Mouse (Mus musculus): ENCODE data around the gene Abcd3. TPM values are rescaled to one million over a fixed set of nuclear protein-coding genes. Genes with fewer than 3 reads are reported as not detected.
"Not testable (repeated sequence)": the region's sequence is repeated elsewhere in the genome, so short reads cannot be mapped to it uniquely, and the experiment has no call there.

Gene Abcd3
- total RNA-seq, 2 experiments from 2014 or later = 87.4 to 92.2 TPM

DNA sequence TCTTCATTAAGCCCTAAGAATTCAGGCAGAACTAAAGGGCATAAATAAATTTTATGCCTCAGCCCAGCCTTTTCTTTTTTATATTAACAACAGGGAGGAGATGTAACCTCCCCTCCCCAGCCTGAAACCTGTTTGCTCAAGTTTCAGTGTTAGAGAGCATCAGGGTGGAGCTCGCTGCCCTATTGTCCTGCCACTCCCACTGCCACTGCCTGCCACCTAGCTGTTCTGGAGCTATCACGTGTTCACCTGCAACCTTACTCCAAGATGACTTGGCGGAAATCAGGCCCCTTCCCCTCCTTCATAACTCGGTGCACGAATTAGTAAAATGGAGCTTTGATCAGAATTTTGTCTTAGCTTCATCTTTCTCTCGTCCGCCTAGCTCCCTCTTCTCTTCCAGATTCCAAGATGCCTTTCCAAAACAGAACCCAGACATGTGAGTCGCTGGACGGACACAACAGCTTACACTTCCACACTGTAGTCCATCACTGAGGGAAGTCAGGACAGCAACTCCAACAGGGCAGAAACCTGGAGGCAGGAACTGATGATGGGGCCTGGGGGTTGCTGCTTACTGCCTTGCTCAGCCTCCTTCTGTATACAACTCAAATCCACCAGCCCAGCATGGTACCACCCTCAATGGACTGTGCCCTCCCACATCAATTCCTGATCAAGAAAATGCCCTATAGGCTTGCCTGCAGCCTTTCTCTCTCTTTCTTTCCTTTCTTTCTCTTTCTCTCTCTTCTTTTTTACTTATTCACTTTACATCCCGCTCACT is 60.6 kb downstream of the Abcd3 start:
- DNase-seq (ENCODE audit: low spot score); intact Hi-C loops (cut with DNase I): not testable (repeated sequence)

DNA sequence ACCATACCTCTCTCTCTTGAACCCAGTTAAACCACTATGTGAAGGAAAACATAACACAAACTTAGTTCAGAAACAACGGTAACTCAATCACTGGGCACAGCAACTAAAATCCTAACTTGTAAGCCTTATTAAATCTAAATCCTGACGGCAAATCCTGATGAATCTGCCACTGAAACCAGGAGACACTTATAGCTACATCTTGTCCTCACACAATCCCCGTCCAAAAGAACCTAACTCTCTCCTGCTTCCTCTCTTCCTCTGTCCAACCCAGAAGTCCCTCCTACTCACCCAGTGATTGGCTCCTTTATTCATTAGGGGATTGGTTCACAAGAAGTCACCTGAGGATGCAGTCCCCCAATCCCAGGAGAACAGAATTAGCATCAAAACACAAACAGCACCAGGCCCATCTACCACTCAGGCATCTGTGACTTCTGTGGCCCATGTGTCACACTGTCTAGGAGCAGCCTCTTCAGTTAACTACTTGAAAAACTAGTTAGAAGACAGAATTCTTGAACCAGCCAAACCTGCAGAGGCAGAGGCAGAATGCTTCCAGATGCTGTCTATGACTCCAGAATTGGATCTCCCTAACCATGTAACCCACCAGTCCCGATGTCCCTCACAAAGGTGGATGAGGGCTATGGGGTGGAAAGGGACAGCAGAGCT is 73.8 kb downstream of the Abcd3 start:
- intact Hi-C loops (cut with DNase I); DNase-seq (ENCODE audit: low spot score): not testable (repeated sequence)

DNA sequence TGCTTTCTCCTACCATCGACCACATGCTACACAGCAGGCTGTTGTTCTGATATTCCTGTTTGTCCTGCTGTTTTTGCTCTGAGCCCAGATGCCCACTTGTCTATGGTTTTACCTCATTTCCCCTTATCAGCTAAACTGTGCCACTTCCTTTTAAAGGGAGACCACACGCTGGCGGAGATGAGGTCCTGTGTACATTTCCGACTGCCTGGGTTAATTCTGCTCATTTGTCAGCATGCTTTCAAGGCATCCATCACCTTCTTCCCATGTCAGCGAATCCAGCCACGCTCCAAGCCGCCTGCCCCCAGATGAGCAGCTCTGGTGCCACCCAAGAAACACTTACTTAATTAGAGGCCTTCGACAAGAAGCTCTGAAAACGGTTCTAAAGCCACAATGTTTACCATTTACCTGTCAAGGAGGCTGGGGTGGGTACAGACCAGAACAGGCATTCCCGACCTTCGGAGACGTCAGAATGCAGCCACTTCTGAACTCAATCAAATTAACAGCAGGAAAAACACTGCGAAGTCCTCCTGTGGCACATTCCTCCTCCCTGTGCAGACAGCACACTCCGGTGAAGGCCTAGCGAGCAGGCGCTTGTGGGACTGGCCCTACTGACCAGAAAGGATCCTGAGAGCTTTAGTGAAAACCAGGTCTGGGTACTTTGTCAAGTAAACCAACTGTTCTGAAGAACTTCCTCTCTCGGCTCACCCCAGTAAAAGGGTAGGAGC is 75.5 kb downstream of the Abcd3 start:
- no peak for DNase-seq (ENCODE audit: low spot score)
- intact Hi-C loops (cut with DNase I) = loop anchor here (5.0 kb wide), 1 partner anchor 187 kb away; no protein-coding TSS in a partner anchor

DNA sequence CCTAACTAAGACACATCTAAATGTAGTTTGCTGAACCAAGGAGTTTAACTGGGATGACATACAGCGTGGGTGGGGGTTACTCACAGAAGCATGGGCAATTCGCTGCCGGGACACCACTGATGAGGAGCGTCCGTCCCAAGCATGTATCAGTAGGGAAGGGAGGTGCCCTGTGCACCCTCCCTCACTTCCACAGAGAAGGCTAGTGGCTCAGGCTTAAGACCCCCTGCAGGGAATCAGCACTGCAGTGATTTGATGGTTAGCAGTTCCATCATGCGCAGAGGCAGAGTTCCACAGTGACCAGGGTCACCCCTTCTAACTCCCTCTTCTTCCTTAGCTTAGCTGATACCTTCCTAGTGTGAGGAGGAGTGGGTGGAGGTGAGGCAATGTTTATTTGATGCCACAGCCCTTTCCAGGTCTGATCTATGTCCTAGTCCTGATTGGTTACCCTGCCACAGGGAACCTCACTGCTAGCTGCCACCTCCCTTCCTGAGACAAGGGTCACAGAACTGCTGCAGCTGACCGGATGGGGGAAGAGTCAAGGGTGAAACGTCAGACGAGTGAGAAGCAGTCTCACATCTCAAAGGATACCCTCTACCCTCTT is 76.3 kb downstream of the Abcd3 start:
- DNase-seq (ENCODE audit: low spot score) = no peak
- intact Hi-C loops (cut with DNase I) = loop anchor here (5.0 kb wide), 1 partner anchor 187 kb away; no protein-coding TSS in a partner anchor

DNA sequence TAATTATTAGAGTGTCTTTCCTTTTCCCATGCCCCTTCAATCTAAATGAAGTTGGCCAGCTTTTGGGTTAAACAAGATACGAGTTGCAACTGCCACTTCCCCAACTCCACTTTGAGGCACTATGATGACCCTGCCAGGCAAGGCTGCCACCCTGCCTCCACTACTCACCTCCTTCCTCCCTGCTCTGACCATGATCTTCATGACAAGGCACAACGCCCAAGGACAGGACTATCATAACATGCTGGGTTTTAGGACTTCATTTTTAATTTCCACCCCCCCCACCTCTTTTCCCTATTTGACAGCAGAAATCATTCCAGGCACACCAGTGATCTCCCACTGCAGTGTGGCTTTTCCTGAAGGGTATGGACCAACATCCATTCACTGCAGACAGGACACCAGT is 77.2 kb downstream of the Abcd3 start:
- intact Hi-C loops (cut with DNase I) = loop anchor here (2.0 to 5.0 kb wide), 3 partner anchors 101 to 203 kb away; no protein-coding TSS in a partner anchor
- no peak for DNase-seq (ENCODE audit: low spot score)

DNA sequence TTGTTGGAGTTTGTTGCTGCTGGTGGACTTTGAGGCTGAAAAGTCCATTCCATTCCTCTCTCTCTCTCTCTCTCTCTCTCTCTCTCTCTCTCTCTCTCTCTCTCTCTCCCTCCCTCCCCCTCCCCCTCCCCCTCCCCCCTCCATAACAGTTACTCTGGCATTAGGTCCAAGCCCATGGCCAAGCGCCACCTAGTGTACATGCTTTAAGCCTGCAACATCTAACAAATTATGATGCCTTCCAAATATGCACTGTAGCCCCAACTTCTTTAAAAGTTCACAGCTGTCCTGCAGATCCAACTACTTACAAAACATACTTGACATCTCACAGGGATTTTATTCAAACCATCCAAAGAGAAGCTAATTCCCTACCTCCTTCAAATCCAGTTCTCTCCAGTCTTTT is 77.6 kb downstream of the Abcd3 start:
- intact Hi-C loops (cut with DNase I) = loop anchor here (2.0 to 5.0 kb wide), 3 partner anchors 101 to 203 kb away; no protein-coding TSS in a partner anchor
- DNase-seq (ENCODE audit: low spot score) = no peak

DNA sequence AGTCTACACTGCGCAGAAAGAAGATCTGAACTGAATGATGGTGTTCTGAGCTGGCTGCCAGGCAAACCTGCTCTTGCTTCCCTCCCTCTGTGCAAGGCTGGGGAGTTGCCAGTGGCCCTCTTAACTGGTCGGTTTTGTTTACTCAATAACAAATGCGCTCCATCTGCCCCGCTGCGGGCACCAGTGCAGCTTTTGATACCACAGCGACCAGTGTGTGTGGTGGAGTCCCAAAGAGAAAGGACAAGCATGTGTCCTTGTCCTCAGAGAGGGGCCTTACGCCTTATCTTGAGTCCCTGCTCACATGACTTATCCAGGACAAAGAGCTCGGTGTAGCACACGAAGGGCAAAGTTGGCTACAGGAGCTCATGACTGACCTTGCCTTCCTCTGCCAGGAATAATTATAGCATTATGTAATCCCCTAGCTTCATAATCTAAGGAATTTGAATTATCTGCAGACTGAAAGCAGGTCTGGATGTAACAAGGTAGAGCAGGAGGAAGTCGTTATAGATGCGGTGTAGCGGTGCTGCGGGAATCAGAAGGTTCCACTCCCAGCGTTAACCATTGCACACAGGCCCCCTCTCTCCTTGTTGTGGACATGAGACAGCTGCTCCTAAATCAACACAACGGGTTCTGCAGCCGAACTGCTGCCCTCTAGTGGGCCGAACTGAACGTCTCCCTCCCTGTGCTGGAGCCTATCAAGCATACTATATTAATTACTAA is 78.9 kb downstream of the Abcd3 start:
- DNase-seq (ENCODE audit: low spot score) = peak; percentile 63
- intact Hi-C loops (cut with DNase I) = loop anchor here (2.0 to 5.0 kb wide), 3 partner anchors 99 to 201 kb away; no protein-coding TSS in a partner anchor

DNA sequence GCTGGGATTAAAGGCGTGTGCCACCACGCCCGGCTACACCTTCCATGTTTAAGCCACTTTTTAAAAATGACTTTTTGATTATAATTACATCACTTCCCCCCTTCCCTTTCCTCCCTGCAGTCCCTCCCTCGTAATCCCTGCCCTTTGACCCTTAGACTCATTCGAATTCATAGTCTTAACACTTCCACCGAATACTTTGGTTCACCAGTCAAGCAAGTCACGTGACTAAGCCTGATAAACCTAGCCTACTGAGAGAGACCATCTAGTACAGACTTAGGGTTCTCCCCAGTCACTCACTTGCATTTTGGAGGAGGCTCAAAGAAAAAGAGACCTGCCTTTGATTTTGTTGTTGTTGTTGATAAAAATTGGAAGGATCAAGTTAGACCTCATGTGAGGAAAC is 79.6 kb downstream of the Abcd3 start:
- intact Hi-C loops (cut with DNase I) = loop anchor here (5.0 kb wide), 1 partner anchor 183 kb away; no protein-coding TSS in a partner anchor
- no peak for DNase-seq (ENCODE audit: low spot score)

DNA sequence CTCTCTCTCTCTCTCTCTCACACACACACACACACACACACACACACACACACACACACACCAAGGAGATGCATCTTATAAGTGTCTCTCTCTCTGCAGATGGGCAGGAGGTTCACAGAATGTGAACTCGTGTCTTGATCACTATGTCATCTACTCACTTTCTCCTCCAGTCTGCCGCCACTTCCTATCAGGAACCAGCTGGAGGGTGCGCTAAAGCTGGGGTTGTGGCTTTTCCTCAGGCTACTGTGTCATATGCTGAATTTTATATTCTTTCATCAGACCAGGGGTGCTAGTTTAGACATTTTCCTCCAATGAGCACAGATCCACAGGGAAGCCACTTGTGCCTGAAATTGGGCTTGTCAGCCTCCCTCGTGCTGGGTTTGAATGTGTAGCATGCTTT is 85.4 kb downstream of the Abcd3 start:
- intact Hi-C loops (cut with DNase I) = no loop called here
- no peak for DNase-seq (ENCODE audit: low spot score)

DNA sequence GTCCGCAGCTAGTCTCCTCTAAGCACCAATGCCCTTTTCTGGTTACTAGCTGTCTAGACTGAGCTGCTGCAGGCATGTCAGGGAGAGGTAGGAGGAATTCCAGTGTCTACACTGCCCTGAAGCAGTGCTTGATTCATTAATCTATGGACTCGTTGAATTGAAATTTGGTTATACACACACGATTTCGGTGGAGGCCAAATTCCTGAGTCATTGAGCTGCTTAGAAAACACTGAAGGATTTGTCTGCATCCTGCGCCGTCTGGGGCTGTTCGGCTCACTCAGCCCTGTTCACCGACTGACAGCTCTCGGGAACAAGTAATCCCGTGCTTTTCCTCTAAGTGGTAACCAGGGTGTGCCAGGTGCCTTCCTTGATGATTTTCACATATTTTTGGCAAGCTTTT is 89.5 kb downstream of the Abcd3 start:
- no peak for DNase-seq (ENCODE audit: low spot score)
- intact Hi-C loops (cut with DNase I) = no loop called here

DNA sequence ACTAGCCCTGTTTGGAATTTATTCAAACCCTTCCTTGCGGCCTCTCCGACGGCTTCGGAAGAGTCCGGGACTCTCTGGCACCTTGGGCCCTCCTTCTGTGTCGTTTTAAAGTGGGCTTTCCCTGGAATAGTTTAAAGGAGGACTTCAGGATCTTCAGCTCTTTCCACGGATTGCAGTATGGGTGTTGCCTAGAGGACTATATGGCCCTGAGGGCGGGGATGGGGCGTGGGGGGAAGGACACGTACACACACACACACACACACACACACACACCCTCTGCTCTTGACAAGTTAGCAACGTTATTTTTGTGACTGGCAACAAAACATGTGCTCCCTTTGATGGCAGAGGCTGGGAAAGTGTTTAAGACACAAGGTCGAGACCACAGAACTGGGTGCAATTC is 90.5 kb downstream of the Abcd3 start:
- intact Hi-C loops (cut with DNase I) = no loop called here
- no peak for DNase-seq (ENCODE audit: low spot score)

DNA sequence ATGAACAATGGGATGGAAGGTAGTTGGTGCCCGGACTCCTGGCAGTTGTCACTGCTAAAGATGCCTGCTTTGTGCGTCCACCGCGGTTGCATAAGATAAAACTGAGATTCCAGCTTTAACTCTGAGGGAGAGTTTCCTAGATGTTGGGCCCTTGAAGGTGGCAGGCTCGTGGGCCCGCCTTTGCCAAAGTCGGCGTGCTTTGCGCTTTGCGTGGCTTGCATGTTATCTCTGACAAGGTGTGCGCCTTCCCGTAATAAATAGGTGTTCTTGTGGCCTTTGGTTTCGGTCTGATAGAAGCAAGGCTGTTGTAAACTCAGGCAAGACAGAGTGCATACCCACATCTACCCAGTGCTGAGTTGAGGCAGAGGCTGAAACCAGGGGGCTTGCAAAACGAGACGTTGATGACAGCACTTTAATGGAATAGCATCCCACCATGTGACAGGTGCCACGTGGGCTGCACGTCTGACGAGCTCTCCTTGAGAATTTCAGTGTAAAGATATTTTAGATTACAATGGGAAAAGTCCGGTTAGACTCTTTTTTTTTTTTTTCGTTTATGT is 91.1 kb downstream of the Abcd3 start:
- DNase-seq (ENCODE audit: low spot score) = no peak

DNA sequence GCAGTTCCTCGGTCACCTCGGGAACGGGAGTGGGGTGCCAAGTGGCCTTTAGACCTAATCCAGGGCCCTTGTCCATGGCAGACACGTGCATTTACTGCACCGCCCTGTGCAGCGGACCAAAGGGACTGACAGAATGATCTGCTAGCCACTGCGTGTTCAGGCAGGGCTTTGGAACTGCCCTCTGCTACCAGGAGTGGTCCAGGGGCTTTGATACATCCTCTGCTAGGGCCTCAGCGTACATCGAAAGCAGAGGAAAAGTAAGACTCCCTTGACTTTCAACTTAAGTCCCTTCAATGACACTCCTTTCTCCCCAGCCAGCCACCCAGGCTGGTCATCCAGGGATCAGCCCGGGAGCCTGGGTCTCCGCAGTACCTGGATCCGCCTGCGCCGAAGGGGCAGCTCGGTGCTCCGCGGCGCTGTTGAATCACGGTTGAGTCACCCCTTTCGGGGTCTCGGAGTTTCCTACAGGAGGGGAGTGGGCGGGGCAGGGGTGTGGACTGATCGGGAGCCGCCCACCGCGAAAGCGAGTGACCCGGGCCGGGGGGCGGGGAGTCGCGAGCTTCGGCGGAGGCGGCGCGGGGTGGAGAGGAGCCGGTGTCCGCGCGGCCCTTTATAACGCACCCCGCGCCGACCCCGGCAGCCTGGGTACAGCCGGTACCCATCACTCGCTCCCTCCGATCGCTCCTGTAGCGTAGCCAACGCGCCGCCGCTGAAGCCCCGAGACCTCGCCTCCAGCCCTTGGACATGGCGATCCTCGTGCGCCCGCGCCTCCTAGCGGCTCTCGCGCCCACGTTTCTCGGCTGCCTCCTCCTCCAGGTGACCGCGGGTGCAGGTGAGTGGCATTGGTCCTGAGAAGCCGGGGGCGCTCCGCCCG is 91.9 kb downstream of the Abcd3 start, which contains the start of gene F3:
Gene F3, plus strand, starts transcription at position 567 of the 874 bp plus-strand sequence.
- peak; percentile 60 for DNase-seq (ENCODE audit: low spot score)
- intact Hi-C loops (cut with DNase I) = loop anchor here (2.0 kb wide), 2 partner anchors 84 to 172 kb away; no protein-coding TSS in a partner anchor

More for the DNA sequence above, 91.1 kb downstream of the Abcd3 start:
- intact Hi-C loops (cut with DNase I) = loop anchor here (2.0 kb wide), 2 partner anchors 85 to 173 kb away; no protein-coding TSS in a partner anchor

DNA sequence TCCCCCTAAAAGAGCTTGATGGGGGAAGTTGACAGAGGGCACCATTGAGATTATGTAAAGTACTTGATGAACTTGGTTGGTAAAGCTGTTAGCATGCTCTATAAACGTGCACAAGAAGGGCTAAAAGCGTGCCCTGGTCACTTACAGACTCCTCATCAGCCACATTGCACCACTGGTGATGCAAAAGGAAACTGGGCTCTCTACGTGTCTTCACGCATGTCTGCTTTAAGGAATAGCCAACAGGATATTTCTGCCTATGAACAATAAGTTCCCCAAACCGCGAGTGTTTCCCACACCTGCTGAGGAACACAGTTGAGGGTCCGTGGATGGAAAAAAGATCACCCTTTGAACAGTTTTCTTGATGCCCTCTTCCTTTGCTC is 93.4 kb downstream of the Abcd3 start:
- intact Hi-C loops (cut with DNase I) = loop anchor here (2.0 kb wide), 2 partner anchors 83 to 171 kb away; no protein-coding TSS in a partner anchor
- DNase-seq (ENCODE audit: low spot score) = no peak

DNA sequence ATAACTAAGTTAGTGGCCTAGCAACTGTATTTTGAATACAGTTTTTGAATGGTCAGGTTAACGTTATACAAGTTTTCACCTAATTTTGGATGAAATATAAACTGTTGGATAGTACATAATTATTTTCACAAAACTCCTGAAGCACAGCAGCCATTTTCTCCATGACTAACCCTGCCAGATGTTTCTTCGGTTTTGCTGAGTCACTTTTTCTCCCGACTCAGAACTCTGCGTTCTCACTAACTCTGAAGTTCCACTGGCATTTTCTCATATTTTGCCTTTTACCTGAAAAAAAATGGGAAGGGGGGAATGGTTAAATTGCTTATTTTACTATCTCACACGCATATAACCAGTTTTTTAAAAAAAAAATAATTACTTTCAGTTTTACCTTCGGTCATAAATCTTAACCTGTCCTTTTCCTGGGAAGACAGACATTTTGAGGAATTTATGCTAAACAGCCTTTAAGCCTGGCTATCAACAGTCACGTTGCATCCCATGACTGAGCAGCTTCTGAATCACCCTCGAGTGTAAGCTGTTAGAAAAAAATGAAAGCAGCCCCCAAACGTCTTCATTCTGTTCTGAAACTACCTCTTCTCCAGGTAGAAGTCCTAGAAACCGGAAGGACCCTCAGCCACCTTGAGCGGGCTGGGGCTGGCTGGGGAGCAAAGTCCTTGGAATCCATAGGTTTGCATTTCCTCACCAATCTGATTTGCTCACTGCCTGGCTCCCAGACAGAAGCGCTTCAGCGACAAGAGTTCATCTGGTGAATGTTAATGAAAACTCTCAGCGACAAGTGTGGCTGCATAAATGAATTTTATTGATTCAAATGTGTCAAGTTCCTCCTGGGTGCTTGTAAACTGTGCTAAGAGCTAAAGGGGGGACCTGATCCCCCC is 94.1 kb downstream of the Abcd3 start:
- DNase-seq (ENCODE audit: low spot score) = no peak
- intact Hi-C loops (cut with DNase I) = no loop called here

DNA sequence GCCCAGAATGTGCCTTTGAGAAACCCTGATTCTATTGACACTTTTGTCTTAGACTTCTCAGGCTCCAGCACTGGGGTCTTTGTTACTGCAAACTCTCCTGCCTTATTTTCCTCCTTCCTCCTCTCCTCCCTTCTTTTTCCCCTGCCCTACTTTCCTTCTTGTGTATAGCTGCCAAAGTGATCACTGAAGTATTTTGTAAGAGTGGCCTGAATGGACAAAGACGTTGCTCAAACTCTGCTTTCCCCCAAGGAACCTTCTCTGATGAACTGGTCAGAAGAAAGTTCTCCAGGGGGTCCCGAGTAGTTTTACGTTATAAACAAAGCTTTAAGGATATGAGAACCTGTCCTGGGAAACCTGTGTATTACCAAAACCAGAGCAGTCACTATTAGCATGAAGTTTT is 95.4 kb downstream of the Abcd3 start:
- intact Hi-C loops (cut with DNase I) = no loop called here
- no peak for DNase-seq (ENCODE audit: low spot score)

DNA sequence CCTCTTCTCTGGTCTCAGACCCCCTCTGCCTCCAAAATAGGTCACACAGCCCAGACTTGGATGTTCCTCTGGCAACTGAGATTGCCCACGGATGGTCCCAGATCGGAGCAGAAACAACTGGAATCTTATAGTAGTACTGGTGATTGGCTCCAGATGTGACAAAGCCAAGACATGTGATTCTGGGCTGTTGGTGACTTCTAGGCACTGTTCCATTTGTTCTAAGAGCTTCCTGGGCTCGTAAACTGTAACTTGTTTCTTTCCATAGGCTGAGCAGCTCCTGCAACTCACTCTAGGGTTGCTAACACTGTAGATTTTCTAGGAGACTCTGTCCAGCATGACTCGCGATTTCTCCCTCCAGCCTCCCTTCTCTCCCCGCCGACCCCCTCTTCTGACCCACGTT is 96.4 kb downstream of the Abcd3 start:
- DNase-seq (ENCODE audit: low spot score) = no peak
- intact Hi-C loops (cut with DNase I) = no loop called here

Measured in heart, postnatal 25 days (tissue).